20 mouse cellular contexts compared by ENCODE assay signal in genomic region chr1:39462036-39462435, GRCm38 (mm10). TPM values are rescaled to one million over a fixed set of nuclear protein-coding genes. Genes with fewer than 3 reads are reported as not detected.
DNase-seq lines count a peak whose midpoint lies in the region; ATAC-seq lines count a peak whose summit lies in the region.
"Had no signal": no experiment of that assay in that cellular context is flagged by ENCODE, and none has a peak within 500 bp of the region (broad histone marks: within the 10 kb centered on the region; RNA-seq: fewer than 3 reads in every experiment).

No protein-coding gene starts in this region.

- no peaks in the 10 kb centered on the region for H3K27me3 ChIP-seq in forebrain, embryonic 14.5 days (replicated peaks; ENCODE audit: control insufficient read depth, insufficient read depth, low read length)
- H3K27me3 ChIP-seq in forebrain, embryonic 10.5 days (ENCODE audit: poor library complexity, severe bottlenecking): no peaks in the 10 kb centered on the region
- H3K27me3 ChIP-seq: forebrain, embryonic 13.5 days; heart, embryonic 13.5 days; midbrain, embryonic 13.5 days; neural tube, embryonic 13.5 days had no signal

- ATAC-seq in forebrain, embryonic 14.5 days: no peak
- ATAC-seq: forebrain, embryonic 13.5 days; midbrain, embryonic 13.5 days had no signal

- H3K4me3 ChIP-seq in forebrain, embryonic 14.5 days (ENCODE audit: low read depth, low read length): no peak overlapping the region
- H3K4me3 ChIP-seq in forebrain, embryonic 10.5 days: no peak overlapping the region
- H3K4me3 ChIP-seq: forebrain, embryonic 13.5 days; heart, embryonic 13.5 days; midbrain, embryonic 13.5 days; neural tube, embryonic 13.5 days had no signal

- H3K9me3 ChIP-seq in forebrain, embryonic 14.5 days (replicated peaks; ENCODE audit: control insufficient read depth, low read length): no peaks in the 10 kb centered on the region
- H3K9me3 ChIP-seq in forebrain, embryonic 10.5 days: no peaks in the 10 kb centered on the region
- H3K9me3 ChIP-seq: forebrain, embryonic 13.5 days; heart, embryonic 13.5 days; midbrain, embryonic 13.5 days; neural tube, embryonic 13.5 days had no signal

- no peaks in the 10 kb centered on the region for H3K4me1 ChIP-seq in forebrain, embryonic 14.5 days (ENCODE audit: control insufficient read depth, insufficient read depth, low read length)
- H3K4me1 ChIP-seq in forebrain, embryonic 10.5 days: 0 out of 2 replicates have a peak, but pooled peaks cover 6% of the 10 kb centered on the region
- H3K4me1 ChIP-seq: midbrain, embryonic 13.5 days had no signal

- 79% methylated on average over 13 of the region's 13 CpGs for WGBS in forebrain, embryonic 14.5 days
- 89% methylated on average over 13 of the region's 13 CpGs for WGBS in forebrain, embryonic 10.5 days

- no peak overlapping the region; the same call in 1 of the 2 replicates for H3K27ac ChIP-seq in forebrain, embryonic 14.5 days (ENCODE audit: low read depth, low read length)
- no peak overlapping the region for H3K27ac ChIP-seq in forebrain, embryonic 10.5 days
- H3K27ac ChIP-seq: forebrain, embryonic 13.5 days; heart, embryonic 13.5 days; hindbrain, embryonic 14.5 days; midbrain, embryonic 13.5 days; neural tube, embryonic 13.5 days; stomach, postnatal 0 days had no signal

- no peak overlapping the region for H3K9ac ChIP-seq in forebrain, embryonic 14.5 days (ENCODE audit: low read length)
- H3K9ac ChIP-seq: forebrain, embryonic 13.5 days; heart, embryonic 13.5 days; hindbrain, embryonic 14.5 days; midbrain, embryonic 13.5 days; neural tube, embryonic 13.5 days had no signal

- no peak overlapping the region for H3K4me2 ChIP-seq in forebrain, embryonic 14.5 days (ENCODE audit: low read length)
- H3K4me2 ChIP-seq: forebrain, embryonic 13.5 days; heart, embryonic 13.5 days; hindbrain, embryonic 14.5 days; midbrain, embryonic 13.5 days; neural tube, embryonic 13.5 days had no signal

- peak; percentile 34 for DNase-seq in forebrain, embryonic 14.5 days (ENCODE audit: low spot score)
- DNase-seq in forebrain, embryonic 10.5 days (ENCODE audit: extremely low spot score, low spot score): no peak
- peak; percentile 54 to 58 for DNase-seq in left cerebral cortex, postnatal 36 days (ENCODE audit: low spot score in 2 of 2)
- no peak for DNase-seq in left cerebral cortex, postnatal 4 days
- DNase-seq in layer of hippocampus, adult 11-12 months (ENCODE audit: low spot score): peak; percentile 51
- DNase-seq in layer of hippocampus, postnatal 25 days (ENCODE audit: extremely low spot score in 1 of 2, low spot score in 1 of 2): peak; percentile 33 to 35
- no peak for DNase-seq in thymus, postnatal 14 days
- DNase-seq: adrenal gland, postnatal 36 days; B cell, adult 2 months; gastrocnemius, postnatal 10 days; heart, adult 11 months; kidney, postnatal 36 days; lung, adult 18-20 months; lung, postnatal 14 days had no signal

- no peaks in the 10 kb centered on the region for H3K36me3 ChIP-seq in forebrain, embryonic 14.5 days (ENCODE audit: control insufficient read depth, insufficient read depth, low read length)
- no peaks in the 10 kb centered on the region for H3K36me3 ChIP-seq in forebrain, embryonic 10.5 days (replicated peaks)
- H3K36me3 ChIP-seq: heart, embryonic 13.5 days; midbrain, embryonic 13.5 days; neural tube, embryonic 13.5 days had no signal

- intact Hi-C loops in left cerebral cortex, postnatal 36 days (cut with DNase I): no loop called here
- intact Hi-C loops in left cerebral cortex, postnatal 4 days (cut with DNase I): no loop called here

RNA-seq across cellular contexts. Expression of gene Tbc1d8, which starts 16.5 kb away (rescaled TPM):
- polyA plus RNA-seq in forebrain, embryonic 14.5 days (2014; fragmentation: Nextera tagmentation; extraction: Ambion mirVana): 4.7 and 7.3 TPM in 2 replicates
- polyA plus RNA-seq in forebrain, embryonic 10.5 days (2016; fragmentation: Nextera tagmentation; extraction: Ambion mirVana): 4.5 and 6.7 TPM in 2 replicates
- 10 to 100 TPM; 16.9 to 19.3 TPM for total RNA-seq in left cerebral cortex, postnatal 36 days (2021)
- 10 to 100 TPM; 21.0 to 21.1 TPM for total RNA-seq in left cerebral cortex, postnatal 4 days (2021)
- 10 to 100 TPM; 11.4 to 12.7 TPM for total RNA-seq in layer of hippocampus, postnatal 25 days (2021)

Comparison
In these comparisons a context has a peak if more than half of its experiments do, and no peak if none do; other contexts are left out.
1. DNase-seq: peak in forebrain, embryonic 14.5 days (single experiment), left cerebral cortex, postnatal 36 days (2 of 2), layer of hippocampus, adult 11-12 months (single experiment) and layer of hippocampus, postnatal 25 days (2 of 2); none in forebrain, embryonic 10.5 days (single experiment), left cerebral cortex, postnatal 4 days (single experiment) and thymus, postnatal 14 days (single experiment).